Mouse (Mus musculus) right cerebral cortex, postnatal 25 days (tissue): ENCODE measurements at regions not wholly inside any gene's neighbourhood (a gene's known extent, or its start where the extent isn't known, plus 50 kb on each side); places are given as distances from the start of the nearest gene placed in this dataset.

Experiments
- DNase-seq: peaks from one replicate; pipeline ENCODE4 v3.0.0; 2022

- no peak for DNase-seq
Measured at GRCm38 (mm10) chr6:78599751-78600150, 131.1 kb upstream of the Reg3g start.

DNA sequence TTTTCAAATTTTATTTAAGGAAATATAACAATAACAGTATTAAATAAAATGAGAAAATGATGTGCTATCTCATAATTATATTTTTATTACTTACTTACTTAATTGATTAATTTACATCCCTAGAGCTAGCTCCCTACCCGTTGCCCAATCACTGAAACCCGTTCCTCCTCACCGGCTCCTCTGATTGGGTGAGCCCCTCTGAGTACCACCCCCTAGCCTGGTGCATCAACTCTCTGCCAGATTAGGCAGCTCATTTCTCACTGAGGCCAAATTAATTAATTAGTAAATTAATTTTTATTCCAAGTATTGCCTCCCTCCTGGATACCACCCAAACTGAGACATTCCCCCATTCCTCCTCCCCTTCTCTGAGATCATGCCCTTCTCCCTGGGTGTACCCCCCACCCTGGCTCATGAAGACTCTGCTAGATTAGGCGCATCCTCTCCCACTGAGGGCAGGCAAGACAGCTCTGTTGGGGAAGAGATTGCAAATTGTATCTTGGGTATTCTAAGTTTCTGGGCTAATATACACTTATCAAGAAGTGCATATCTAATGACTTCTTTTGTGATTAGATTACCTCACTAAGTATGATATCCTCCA lies 101.4 kb upstream of the Reg3g start:
- no peak for DNase-seq

DNA sequence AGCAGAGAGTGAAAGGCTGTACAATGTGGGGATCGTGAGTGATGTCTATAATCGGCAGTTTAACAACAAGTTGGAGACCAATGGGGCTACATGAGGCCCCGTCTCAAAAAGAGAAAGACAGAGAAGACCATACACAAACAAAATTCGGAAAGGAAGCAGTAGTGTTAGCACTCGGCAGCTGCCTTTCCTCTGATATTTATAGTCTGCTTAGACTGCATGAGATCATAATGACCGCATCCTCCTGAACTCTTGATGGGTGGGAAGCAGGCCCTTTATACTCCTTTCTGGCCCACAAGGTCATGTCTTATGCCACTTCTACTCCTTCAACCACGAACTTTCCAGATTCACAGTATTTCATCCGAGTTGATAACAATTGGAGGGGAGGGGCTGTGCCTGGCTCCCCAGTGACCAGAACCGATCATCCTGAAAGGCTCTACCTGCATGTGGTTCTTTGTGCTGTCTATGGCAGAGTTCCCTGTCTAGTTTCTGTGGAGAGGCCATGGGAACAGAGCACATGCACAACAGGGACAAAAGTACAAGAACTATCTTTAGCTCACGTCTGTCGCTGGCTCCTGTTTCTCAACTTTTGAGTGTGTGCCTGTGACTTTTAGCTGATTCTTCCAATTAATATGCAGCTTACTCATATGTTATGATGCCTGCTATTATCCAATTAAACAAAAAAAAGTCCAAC lies 84.5 kb upstream of the Reg3g start:
- no peak for DNase-seq

- no peak for DNase-seq
Measured at GRCm38 (mm10) chr6:78552353-78552698, 83.7 kb upstream of the Reg3g start.

- DNase-seq = no peak
Measured at GRCm38 (mm10) chr6:78551666-78552352, 83.1 kb upstream of the Reg3g start.

DNA sequence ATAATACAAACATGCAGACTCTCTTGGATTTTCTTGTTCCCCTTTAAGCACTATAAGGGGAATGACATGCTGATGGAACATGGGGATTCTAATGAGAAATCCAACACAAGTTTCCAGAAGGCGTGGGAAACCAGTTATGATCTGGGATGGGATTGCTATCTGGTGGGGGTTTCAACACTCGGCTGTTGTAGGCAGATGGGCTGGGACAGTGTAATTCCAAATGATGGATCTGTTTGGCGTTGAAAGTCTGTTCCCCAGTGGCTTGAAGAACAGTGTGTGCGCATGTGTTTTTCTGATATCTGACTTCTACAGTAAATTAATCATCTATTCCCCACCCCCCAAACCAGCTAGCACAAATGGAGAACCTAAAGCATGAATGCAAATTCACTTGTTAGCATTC lies 79.8 kb upstream of the Reg3g start:
- no peak for DNase-seq

- no peak for DNase-seq
Measured at GRCm38 (mm10) chr6:78547721-78548120, 79.0 kb upstream of the Reg3g start.

DNA sequence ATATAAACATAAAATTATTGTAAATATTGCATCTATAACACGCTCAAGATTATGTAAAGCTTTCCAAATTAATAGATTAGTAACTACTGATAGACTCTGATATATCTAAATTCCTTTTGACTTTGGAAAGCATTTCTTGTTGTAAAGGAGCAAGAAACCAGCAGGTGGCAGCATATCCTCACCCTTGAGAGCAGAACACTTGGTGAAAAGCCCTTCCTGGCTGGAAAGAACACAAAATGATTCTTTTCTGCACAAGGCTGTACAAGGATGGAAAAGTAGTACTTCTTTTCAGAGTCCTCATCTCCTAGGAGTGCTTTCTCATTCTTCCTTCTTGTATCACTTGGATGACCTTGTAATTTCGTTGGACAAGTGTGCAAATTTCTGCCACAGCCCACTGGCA lies 75.6 kb upstream of the Reg3g start:
- peak; percentile 51 for DNase-seq

- DNase-seq = no peak
Measured at GRCm38 (mm10) chr6:78537476-78537875, 68.8 kb upstream of the Reg3g start.

GRCm38 (mm10) chr6:78526986-78527762 lies 58.5 kb upstream of the Reg3g start:
- DNase-seq = no peak
